Mouse (Mus musculus): ENCODE results near the gene Plxna1. TPM values are rescaled to one million over a fixed set of nuclear protein-coding genes. Genes with fewer than 3 reads are reported as not detected.

Plxna1 gene
- total and polyA plus RNA-seq, 2 experiments from 2014 or later: 30.6 to 135 TPM

DNA sequence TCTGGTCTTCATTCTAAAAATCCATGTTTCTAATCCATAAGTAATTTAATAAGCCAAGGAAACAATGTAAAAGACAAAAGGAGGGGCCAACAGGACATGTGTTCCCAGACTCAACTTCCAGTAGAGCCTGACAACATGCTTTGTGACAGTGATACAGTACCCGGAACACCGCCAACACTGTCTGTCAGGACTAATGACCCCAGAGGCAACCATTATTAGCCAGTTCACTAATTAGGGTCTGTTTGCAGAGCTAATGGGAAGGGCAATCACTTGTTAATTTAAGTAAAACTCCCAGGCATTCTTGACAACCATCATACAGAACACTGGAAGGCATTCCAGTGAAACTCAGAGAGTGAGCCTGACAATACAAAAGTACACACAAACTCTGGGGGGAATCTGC is 40.0 kb upstream of the Plxna1 start:
- Histone ChIP-seq H3K36me3 (ENCODE audit: insufficient read depth, low read length) (no peaks in the 10 kb centered on the region), H3K4me2 (ENCODE audit: low read depth, low read length) (no peak overlapping the region), H3K9me3 (ENCODE audit: low read length) (no peaks in the 10 kb centered on the region), H3K27me3 (ENCODE audit: insufficient read depth, low read length) (no peaks in the 10 kb centered on the region), H3K27ac (no peak overlapping the region), H3K9ac (replicated peaks; ENCODE audit: low read length) (no peak overlapping the region), H3K4me3 (ENCODE audit: low read length) (no peak overlapping the region), H3K4me1 (ENCODE audit: insufficient read depth, low read length) (0 out of 2 replicates have a peak, but pooled peaks cover 3% of the 10 kb centered on the region)
- 57% methylated on average over 2 of the region's 2 CpGs for WGBS
- TF ChIP-seq CTCF (IDR thresholded peaks at IDR 0.05; ENCODE audit: low read depth): no peak
- ATAC-seq (no peak), DNase-seq (ENCODE audit: low spot score) (no peak)

DNA sequence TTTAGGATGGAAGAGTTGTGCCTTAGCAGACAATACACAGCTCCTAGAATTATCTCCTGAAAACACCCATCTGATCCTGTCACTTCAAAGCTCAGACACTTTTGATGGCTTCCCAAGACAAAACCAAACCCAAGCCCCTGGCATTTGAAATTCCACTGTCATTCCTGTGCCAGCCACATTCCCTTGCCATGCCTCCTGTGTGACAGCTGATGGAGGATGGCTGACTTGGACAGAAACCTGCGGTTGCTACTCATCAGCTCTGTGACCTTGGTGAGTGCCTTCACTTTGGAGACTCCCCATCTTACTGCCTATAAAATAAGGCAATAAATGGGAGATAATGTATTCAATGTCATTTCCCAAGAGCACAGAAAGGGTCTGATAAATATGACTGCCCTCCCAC is 37.1 kb upstream of the Plxna1 start:
- DNase-seq (ENCODE audit: low spot score) (no peak), ATAC-seq (no peak)
- H3K27me3 ChIP-seq (ENCODE audit: insufficient read depth, low read length): no peaks in the 10 kb centered on the region
- no peak overlapping the region for H3K9ac ChIP-seq (replicated peaks; ENCODE audit: low read length)
- no peaks in the 10 kb centered on the region for H3K4me1 ChIP-seq (ENCODE audit: insufficient read depth, low read length)
- 77% methylated on average over 1 of the region's 1 CpGs for WGBS
- no peak overlapping the region for H3K4me3 ChIP-seq (ENCODE audit: low read length)
- H3K4me2 ChIP-seq (ENCODE audit: low read depth, low read length): no peak overlapping the region
- no peak for TF ChIP-seq CTCF (IDR thresholded peaks at IDR 0.05; ENCODE audit: low read depth)
- no peaks in the 10 kb centered on the region for H3K36me3 ChIP-seq (ENCODE audit: insufficient read depth, low read length)
- H3K27ac ChIP-seq: no peak overlapping the region
- H3K9me3 ChIP-seq (ENCODE audit: low read length): no peaks in the 10 kb centered on the region

- H3K9me3 ChIP-seq (ENCODE audit: low read length): no peaks in the 10 kb centered on the region
- no peaks in the 10 kb centered on the region for H3K27me3 ChIP-seq (ENCODE audit: insufficient read depth, low read length)
- ATAC-seq (no peak), DNase-seq (ENCODE audit: low spot score) (no peak)
- H3K4me3 ChIP-seq (ENCODE audit: low read length): no peak overlapping the region
- H3K36me3 ChIP-seq (ENCODE audit: insufficient read depth, low read length): no peaks in the 10 kb centered on the region
- H3K4me2 ChIP-seq (ENCODE audit: low read depth, low read length): no peak overlapping the region
- WGBS: 86% methylated on average over 4 of the region's 4 CpGs
- TF ChIP-seq CTCF (IDR thresholded peaks at IDR 0.05; ENCODE audit: low read depth): no peak
- no peak overlapping the region for H3K27ac ChIP-seq
- H3K9ac ChIP-seq (replicated peaks; ENCODE audit: low read length): no peak overlapping the region
- no peaks in the 10 kb centered on the region for H3K4me1 ChIP-seq (ENCODE audit: insufficient read depth, low read length)
Measured at GRCm38 (mm10) chr6:89397919-89398318, 35.5 kb upstream of the Plxna1 start.

DNA sequence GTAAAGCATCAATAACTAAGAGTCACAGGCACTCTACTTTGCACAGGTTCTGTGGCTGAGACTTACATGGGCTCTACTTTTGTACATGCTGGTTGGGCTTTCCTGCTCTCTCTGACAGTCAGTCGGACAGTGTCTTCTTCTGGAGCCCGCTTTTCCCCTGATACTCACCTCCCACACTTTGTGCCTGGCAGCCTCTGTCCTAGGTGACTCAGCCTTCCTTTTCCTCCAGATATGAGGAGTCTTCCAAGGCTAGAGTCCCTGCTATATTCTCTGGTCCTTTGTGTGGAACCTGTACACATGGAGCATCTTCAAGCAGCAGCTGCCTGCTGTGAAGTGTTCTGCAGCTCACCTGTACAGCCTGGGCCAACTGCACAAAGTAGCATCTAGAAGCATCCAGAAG is 31.4 kb upstream of the Plxna1 start:
- no peak for TF ChIP-seq CTCF (IDR thresholded peaks at IDR 0.05; ENCODE audit: low read depth)
- no peaks in the 10 kb centered on the region for H3K27me3 ChIP-seq (ENCODE audit: insufficient read depth, low read length)
- WGBS: 89% methylated on average over 2 of the region's 2 CpGs

DNA sequence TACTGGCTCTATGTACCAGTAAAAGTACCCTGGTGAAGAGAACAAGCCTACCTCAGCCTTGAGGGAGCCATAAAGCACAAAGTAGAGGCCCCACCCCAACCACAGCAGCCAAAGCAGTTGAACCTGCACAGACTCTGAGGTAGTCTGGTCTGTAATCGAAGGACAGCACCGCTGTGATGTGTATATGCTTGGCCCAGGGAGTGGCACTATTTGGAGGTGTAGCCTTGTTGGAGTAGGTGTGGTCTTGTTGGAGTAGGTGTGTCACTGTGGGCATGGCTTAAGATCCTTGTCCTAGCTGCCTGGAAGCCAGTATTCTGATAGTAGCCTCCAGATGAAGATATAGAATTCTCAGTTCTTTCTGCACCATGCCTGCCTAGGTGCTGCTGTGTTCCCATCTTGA is 29.8 kb upstream of the Plxna1 start:
- no peak for TF ChIP-seq CTCF (IDR thresholded peaks at IDR 0.05; ENCODE audit: low read depth)
- 96% methylated on average over 2 of the region's 2 CpGs for WGBS
- H3K9me3 ChIP-seq (ENCODE audit: low read length): no peaks in the 10 kb centered on the region
- H3K4me1 ChIP-seq (ENCODE audit: insufficient read depth, low read length): no peaks in the 10 kb centered on the region
- H3K4me2 ChIP-seq (ENCODE audit: low read depth, low read length): no peak overlapping the region
- ATAC-seq: no peak
- no peaks in the 10 kb centered on the region for H3K36me3 ChIP-seq (ENCODE audit: insufficient read depth, low read length)
- no peak for DNase-seq (ENCODE audit: low spot score)
- no peak overlapping the region for H3K27ac ChIP-seq
- no peak overlapping the region for H3K9ac ChIP-seq (replicated peaks; ENCODE audit: low read length)
- H3K27me3 ChIP-seq (ENCODE audit: insufficient read depth, low read length): no peaks in the 10 kb centered on the region
- H3K4me3 ChIP-seq (ENCODE audit: low read length): no peak overlapping the region

More for the DNA sequence above, 31.4 kb upstream of the Plxna1 start:
- Histone ChIP-seq H3K4me3 (ENCODE audit: low read length) (no peak overlapping the region), H3K36me3 (ENCODE audit: insufficient read depth, low read length) (no peaks in the 10 kb centered on the region), H3K9me3 (ENCODE audit: low read length) (no peaks in the 10 kb centered on the region), H3K4me2 (ENCODE audit: low read depth, low read length) (no peak overlapping the region), H3K4me1 (ENCODE audit: insufficient read depth, low read length) (no peaks in the 10 kb centered on the region), H3K27ac (no peak overlapping the region), H3K9ac (replicated peaks; ENCODE audit: low read length) (no peak overlapping the region)
- ATAC-seq (no peak), DNase-seq (ENCODE audit: low spot score) (no peak)

- Histone ChIP-seq H3K4me3 (ENCODE audit: low read length) (no peak overlapping the region), H3K27ac (no peak overlapping the region), H3K9me3 (ENCODE audit: low read length) (no peaks in the 10 kb centered on the region), H3K4me1 (ENCODE audit: insufficient read depth, low read length) (no peaks in the 10 kb centered on the region), H3K4me2 (ENCODE audit: low read depth, low read length) (no peak overlapping the region), H3K9ac (replicated peaks; ENCODE audit: low read length) (no peak overlapping the region), H3K27me3 (ENCODE audit: insufficient read depth, low read length) (no peaks in the 10 kb centered on the region), H3K36me3 (ENCODE audit: insufficient read depth, low read length) (no peaks in the 10 kb centered on the region)
- ATAC-seq: no peak
- peak; percentile 7 for DNase-seq (ENCODE audit: low spot score)
- 54% methylated on average over 7 of the region's 7 CpGs for WGBS
- no peak for TF ChIP-seq CTCF (IDR thresholded peaks at IDR 0.05; ENCODE audit: low read depth)
Measured at GRCm38 (mm10) chr6:89389771-89390170, 27.4 kb upstream of the Plxna1 start.

- WGBS: 76% methylated on average over 1 of the region's 1 CpGs
Measured at GRCm38 (mm10) chr6:89386956-89387355, 24.5 kb upstream of the Plxna1 start.

More at GRCm38 (mm10) chr6:89386956-89387355, 24.5 kb upstream of the Plxna1 start:
- Histone ChIP-seq H3K4me1 (ENCODE audit: insufficient read depth, low read length) (no peaks in the 10 kb centered on the region), H3K9ac (replicated peaks; ENCODE audit: low read length) (no peak overlapping the region), H3K27me3 (ENCODE audit: insufficient read depth, low read length) (no peaks in the 10 kb centered on the region), H3K4me3 (ENCODE audit: low read length) (no peak overlapping the region), H3K4me2 (ENCODE audit: low read depth, low read length) (no peak overlapping the region), H3K36me3 (ENCODE audit: insufficient read depth, low read length) (no peaks in the 10 kb centered on the region), H3K9me3 (ENCODE audit: low read length) (no peaks in the 10 kb centered on the region), H3K27ac (no peak overlapping the region)
- ATAC-seq (no peak), DNase-seq (ENCODE audit: low spot score) (no peak)
- no peak for TF ChIP-seq CTCF (IDR thresholded peaks at IDR 0.05; ENCODE audit: low read depth)
